Comparison of ENCODE assay signal across 9 mouse cellular contexts in genomic region chr5:93091266-93091665, GRCm38 (mm10). TPM values are rescaled to one million over a fixed set of nuclear protein-coding genes. Genes with fewer than 3 reads are reported as not detected.
DNase-seq lines count a peak whose midpoint lies in the region; ATAC-seq and TF ChIP-seq lines count a peak whose summit lies in the region.
"Had no signal": no experiment of that assay in that cellular context is flagged by ENCODE, and none has a peak within 500 bp of the region (broad histone marks: within the 10 kb centered on the region; RNA-seq: fewer than 3 reads in every experiment).

No protein-coding gene starts in this region.

- TF ChIP-seq CTCF in midbrain, postnatal 0 days (IDR thresholded peaks at IDR 0.05) = no peak

- WGBS in heart, embryonic 13.5 days = 56% methylated on average over 3 of the region's 3 CpGs
- WGBS in forebrain, embryonic 12.5 days = 75% methylated on average over 3 of the region's 3 CpGs
- 60% methylated on average over 3 of the region's 3 CpGs for WGBS in intestine, embryonic 16.5 days
- WGBS in midbrain, postnatal 0 days = 57% methylated on average over 3 of the region's 3 CpGs

- H3K9me3 ChIP-seq in heart, embryonic 13.5 days = no peaks in the 10 kb centered on the region
- no peaks in the 10 kb centered on the region for H3K9me3 ChIP-seq in forebrain, embryonic 12.5 days
- H3K9me3 ChIP-seq in intestine, embryonic 16.5 days (ENCODE audit: control insufficient read depth, low read length) = no peaks in the 10 kb centered on the region
- H3K9me3 ChIP-seq in midbrain, postnatal 0 days (ENCODE audit: low read length) = no peaks in the 10 kb centered on the region

- no peaks in the 10 kb centered on the region for H3K36me3 ChIP-seq in heart, embryonic 13.5 days
- H3K36me3 ChIP-seq in forebrain, embryonic 12.5 days (replicated peaks) = no peaks in the 10 kb centered on the region
- H3K36me3 ChIP-seq in intestine, embryonic 16.5 days (ENCODE audit: control insufficient read depth, insufficient read depth, low read length) = no peaks in the 10 kb centered on the region
- no peaks in the 10 kb centered on the region for H3K36me3 ChIP-seq in midbrain, postnatal 0 days (ENCODE audit: insufficient read depth, low read length)

- H3K27ac ChIP-seq in heart, embryonic 13.5 days (replicated peaks) = no peak overlapping the region
- no peak overlapping the region for H3K27ac ChIP-seq in forebrain, embryonic 12.5 days
- H3K27ac ChIP-seq in intestine, embryonic 16.5 days (ENCODE audit: low read length) = no peak overlapping the region
- no peak overlapping the region for H3K27ac ChIP-seq in midbrain, postnatal 0 days (ENCODE audit: low read depth, low read length)

- peak overlapping the region; percentile 86 for H3K4me3 ChIP-seq in heart, embryonic 13.5 days
- H3K4me3 ChIP-seq in forebrain, embryonic 12.5 days (replicated peaks) = no peak overlapping the region
- H3K4me3 ChIP-seq in intestine, embryonic 16.5 days (ENCODE audit: low read length) = peak overlapping the region; percentile 88
- no peak overlapping the region for H3K4me3 ChIP-seq in midbrain, postnatal 0 days (ENCODE audit: low read depth, low read length)

- DNase-seq in heart, adult 9 months (ENCODE audit: low spot score in 2 of 2) = no peak
- DNase-seq in midbrain, postnatal 0 days (ENCODE audit: low spot score) = no peak
- no peak for DNase-seq in retina, postnatal 1 day
- DNase-seq in gastrocnemius, adult 18-20 months (ENCODE audit: low spot score) = no peak
- DNase-seq in spleen, postnatal 36 days (ENCODE audit: low spot score in 2 of 2) = no peak
- DNase-seq: cerebellum, postnatal 36 days had no signal

- peak overlapping the region; percentile 86 for H3K4me2 ChIP-seq in heart, embryonic 13.5 days
- H3K4me2 ChIP-seq in forebrain, embryonic 12.5 days = peak overlapping the region; percentile 94; the same call in 1 of the 2 replicates
- peak overlapping the region; percentile 89 for H3K4me2 ChIP-seq in intestine, embryonic 16.5 days (ENCODE audit: low read depth, low read length)
- H3K4me2 ChIP-seq in midbrain, postnatal 0 days (ENCODE audit: low read depth, low read length, poor library complexity, severe bottlenecking) = peak overlapping the region; percentile 91

- H3K9ac ChIP-seq in heart, embryonic 13.5 days = peak overlapping the region; percentile 95; the same call in 1 of the 2 replicates
- no peak overlapping the region for H3K9ac ChIP-seq in forebrain, embryonic 12.5 days
- H3K9ac ChIP-seq in intestine, embryonic 16.5 days (ENCODE audit: low read depth, low read length) = 0 out of 2 replicates have a peak overlapping the region, but pooled peaks have one; percentile 12
- H3K9ac ChIP-seq in midbrain, postnatal 0 days (replicated peaks; ENCODE audit: low read length, poor library complexity, severe bottlenecking) = no peak overlapping the region

- ATAC-seq in heart, embryonic 13.5 days (ENCODE audit: extremely low read depth, insufficient number of reproducible peaks, low FRiP score, low TSS enrichment) = no peak
- ATAC-seq in forebrain, embryonic 12.5 days (ENCODE audit: low FRiP score) = no peak
- ATAC-seq in intestine, embryonic 16.5 days = no peak
- ATAC-seq in midbrain, postnatal 0 days (ENCODE audit: low FRiP score) = no peak

- H3K27me3 ChIP-seq in heart, embryonic 13.5 days (replicated peaks) = no peaks in the 10 kb centered on the region
- H3K27me3 ChIP-seq in forebrain, embryonic 12.5 days = no peaks in the 10 kb centered on the region
- H3K27me3 ChIP-seq in intestine, embryonic 16.5 days (replicated peaks; ENCODE audit: control insufficient read depth, insufficient read depth, low read length) = no peaks in the 10 kb centered on the region
- no peaks in the 10 kb centered on the region for H3K27me3 ChIP-seq in midbrain, postnatal 0 days (ENCODE audit: insufficient read depth, low read length)

- H3K4me1 ChIP-seq in heart, embryonic 13.5 days = peaks cover 34% of the 10 kb centered on the region
- H3K4me1 ChIP-seq in forebrain, embryonic 12.5 days = peaks cover 35% of the 10 kb centered on the region
- peaks cover 21% of the 10 kb centered on the region for H3K4me1 ChIP-seq in intestine, embryonic 16.5 days (ENCODE audit: control insufficient read depth, insufficient read depth, low read length)
- H3K4me1 ChIP-seq in midbrain, postnatal 0 days (ENCODE audit: insufficient read depth, low read length) = peaks cover 20% of the 10 kb centered on the region

RNA-seq across cellular contexts. Expression of gene Sept11, which starts 2.0 kb away (rescaled TPM):
- 82.0 and 82.4 TPM in 2 replicates for polyA plus RNA-seq in heart, embryonic 13.5 days (2015; fragmentation: Nextera tagmentation; extraction: Ambion mirVana)
- 302 and 335 TPM in 2 replicates for polyA plus RNA-seq in forebrain, embryonic 12.5 days (2016; fragmentation: Nextera tagmentation; extraction: Ambion mirVana)
- polyA plus RNA-seq in intestine, embryonic 16.5 days (2015; fragmentation: Nextera tagmentation; extraction: Ambion mirVana) = 115 and 116 TPM in 2 replicates
- 95.9 and 100 TPM in 2 replicates for total RNA-seq in midbrain, postnatal 0 days (2014; rRNA removed)
- 87.7 and 96.0 TPM in 2 replicates for polyA plus RNA-seq in midbrain, postnatal 0 days (2015; fragmentation: Nextera tagmentation; extraction: Ambion mirVana)
- 100 to 1,000 TPM in 1 of 2 experiments, 10 to 100 TPM in 1; 92.9 to 103 TPM for total RNA-seq in gastrocnemius, adult 18-20 months (2021)

RNA-seq across cellular contexts. Expression of gene Sowahb, which starts 46.4 kb away (rescaled TPM):
- 0.08 TPM in 1 of 2 replicates, not detected in the other for polyA plus RNA-seq in heart, embryonic 13.5 days (2015; fragmentation: Nextera tagmentation; extraction: Ambion mirVana)
- polyA plus RNA-seq in forebrain, embryonic 12.5 days (2016; fragmentation: Nextera tagmentation; extraction: Ambion mirVana) = 0.18 and 0.29 TPM in 2 replicates
- polyA plus RNA-seq in intestine, embryonic 16.5 days (2015; fragmentation: Nextera tagmentation; extraction: Ambion mirVana) = 5.2 and 7.6 TPM in 2 replicates
- 0.14 and 0.16 TPM in 2 replicates for total RNA-seq in midbrain, postnatal 0 days (2014; rRNA removed)
- 0.06 TPM in 1 of 2 replicates, not detected in the other for polyA plus RNA-seq in midbrain, postnatal 0 days (2015; fragmentation: Nextera tagmentation; extraction: Ambion mirVana)
- total RNA-seq in gastrocnemius, adult 18-20 months (2021) = under 1 TPM in 1 of 2 experiments, not detected in 1; 0.07 TPM

Comparison
In these comparisons a context has a peak if more than half of its experiments do, and no peak if none do; other contexts are left out.
1. H3K4me3 ChIP-seq: peak in heart, embryonic 13.5 days (single experiment) and intestine, embryonic 16.5 days (single experiment); none in forebrain, embryonic 12.5 days (single experiment) and midbrain, postnatal 0 days (single experiment).
2. H3K9ac ChIP-seq: peak in heart, embryonic 13.5 days (single experiment) and intestine, embryonic 16.5 days (single experiment); none in forebrain, embryonic 12.5 days (single experiment) and midbrain, postnatal 0 days (single experiment).
3. Peak in every context shown above with its lines, with median percentiles within 50 percentile points of each other: H3K4me2 ChIP-seq.